Comparison of ENCODE assay signal across 15 mouse cellular contexts in the genomic region with DNA sequence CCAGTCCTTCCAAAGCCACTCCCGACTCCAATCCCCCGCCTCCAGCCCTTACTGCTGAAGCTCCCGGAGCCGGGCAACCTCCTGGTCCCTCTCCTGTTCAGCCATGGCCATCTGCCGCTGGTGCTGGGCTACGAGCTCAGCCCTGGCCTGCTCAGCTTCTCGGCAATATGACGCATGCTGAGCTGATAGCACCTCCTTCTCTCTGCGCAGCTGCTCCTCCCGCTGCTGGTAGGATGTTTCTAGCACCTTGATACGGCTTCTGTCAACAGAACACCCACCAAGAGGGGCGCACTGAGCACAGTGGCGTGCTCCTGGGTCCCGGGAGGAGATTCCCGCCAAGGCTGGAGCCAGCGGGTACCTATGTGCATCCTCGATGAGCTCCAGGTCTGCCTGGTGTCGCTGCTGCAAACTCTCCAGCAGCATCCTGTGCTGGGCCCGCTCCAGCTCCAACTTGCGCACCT. TPM values are rescaled to one million over a fixed set of nuclear protein-coding genes. Genes with fewer than 3 reads are reported as not detected.
DNase-seq lines count a peak whose midpoint lies in the region; ATAC-seq lines count a peak whose summit lies in the region.
"Had no signal": no experiment of that assay in that cellular context is flagged by ENCODE, and none has a peak within 500 bp of the region (broad histone marks: within the 10 kb centered on the region; RNA-seq: fewer than 3 reads in every experiment).

No protein-coding gene starts in this region.

- H3K4me1 ChIP-seq in heart, embryonic 14.5 days (ENCODE audit: control insufficient read depth in 2 of 2, insufficient read depth in 2 of 2, low read length in 2 of 2): peaks cover 0 to 4% of the 10 kb centered on the region in 2 experiments; a peak in 2 of 4 replicates
- H3K4me1 ChIP-seq: forebrain, embryonic 13.5 days; intestine, embryonic 15.5 days had no signal

- no peaks in the 10 kb centered on the region for H3K9me3 ChIP-seq in heart, embryonic 14.5 days (ENCODE audit: control insufficient read depth, low read length)
- H3K9me3 ChIP-seq: forebrain, embryonic 13.5 days; intestine, embryonic 15.5 days had no signal

- ATAC-seq in heart, embryonic 14.5 days (ENCODE audit: insufficient number of reproducible peaks, insufficient read depth, low FRiP score, low read depth): no peak
- no peak for ATAC-seq in inflammation-experienced regulatory T-cells, adult 6 months
- ATAC-seq: CD4-positive, CD25-positive, alpha-beta regulatory T cell, adult 4 months; forebrain, embryonic 13.5 days; intestine, embryonic 15.5 days had no signal

- no peaks in the 10 kb centered on the region for H3K27me3 ChIP-seq in heart, embryonic 14.5 days (ENCODE audit: control insufficient read depth, insufficient read depth, low read length)
- H3K27me3 ChIP-seq: forebrain, embryonic 13.5 days; intestine, embryonic 15.5 days had no signal

- DNase-seq in heart, adult 9 months (ENCODE audit: low spot score in 2 of 2): no peak
- DNase-seq in right cerebral cortex, postnatal 25 days: peak; percentile 66
- DNase-seq in right cerebral cortex, postnatal 4 days: no peak
- peak; percentile 67 to 73 for DNase-seq in cerebellum, postnatal 36 days
- peak; percentile 61 for DNase-seq in telencephalon, adult 2 months (ENCODE audit: low read depth, low spot score)
- DNase-seq in adrenal gland, postnatal 25 days: no peak
- DNase-seq: heart, adult 11 months; liver; lung, postnatal 4 days had no signal

- H3K27ac ChIP-seq in heart, embryonic 14.5 days (replicated peaks in 1 of 2; ENCODE audit: control insufficient read depth in 1 of 2, insufficient read depth in 1 of 2, low read depth in 2 of 2, low read length in 2 of 2): no peak overlapping the region
- H3K27ac ChIP-seq: forebrain, embryonic 13.5 days; intestine, embryonic 15.5 days had no signal

- H3K9ac ChIP-seq in heart, embryonic 14.5 days (ENCODE audit: low read length): 0 out of 2 replicates have a peak overlapping the region, but pooled peaks have one; percentile 12
- H3K9ac ChIP-seq: forebrain, embryonic 13.5 days; intestine, embryonic 15.5 days had no signal

- peaks cover 98% of the 10 kb centered on the region for H3K36me3 ChIP-seq in heart, embryonic 14.5 days (ENCODE audit: control insufficient read depth, insufficient read depth, low read length)

- no peak overlapping the region for H3K4me2 ChIP-seq in heart, embryonic 14.5 days (ENCODE audit: low read length)
- H3K4me2 ChIP-seq: forebrain, embryonic 13.5 days; intestine, embryonic 15.5 days had no signal

- H3K4me3 ChIP-seq in heart, embryonic 14.5 days (ENCODE audit: control insufficient read depth in 1 of 2, insufficient read depth in 1 of 2, low read depth in 1 of 2, low read length in 2 of 2): no peak overlapping the region
- H3K4me3 ChIP-seq: forebrain, embryonic 13.5 days; intestine, embryonic 15.5 days; myocyte had no signal

- WGBS in heart, embryonic 14.5 days: 35% methylated on average over 20 of the region's 20 CpGs

RNA-seq across cellular contexts. Expression of a gene that starts 10.1 kb away (rescaled TPM):
- 92.3 and 96.6 TPM in 2 replicates for polyA plus RNA-seq in heart, embryonic 14.5 days (2014; fragmentation: Nextera tagmentation; extraction: Ambion mirVana)
- 86.5 and 103 TPM in 2 replicates for total RNA-seq in adrenal gland, postnatal 25 days (2021)
- polyA plus RNA-seq in inflammation-experienced regulatory T-cells, adult 6 months (2017; shearing (Covaris generic)): 10 to 100 TPM; 14.3 to 30.6 (median 28.0) TPM

RNA-seq across cellular contexts. Expression of a gene that starts 17.9 kb away (rescaled TPM):
- polyA plus RNA-seq in heart, embryonic 14.5 days (2014; fragmentation: Nextera tagmentation; extraction: Ambion mirVana): 3.8 and 4.8 TPM in 2 replicates
- total RNA-seq in adrenal gland, postnatal 25 days (2021): 12.2 and 12.9 TPM in 2 replicates
- 10 to 100 TPM in 2 of 3 experiments, 1 to 10 TPM in 1; 9.5 to 13.3 (median 11.4) TPM for polyA plus RNA-seq in inflammation-experienced regulatory T-cells, adult 6 months (2017; shearing (Covaris generic))

RNA-seq across cellular contexts. Expression of a gene that starts 19.2 kb away (rescaled TPM):
- polyA plus RNA-seq in heart, embryonic 14.5 days (2014; fragmentation: Nextera tagmentation; extraction: Ambion mirVana): 13.6 and 14.9 TPM in 2 replicates
- 47.4 and 53.0 TPM in 2 replicates for total RNA-seq in adrenal gland, postnatal 25 days (2021)
- 1 to 10 TPM; 3.2 to 3.5 (median 3.3) TPM for polyA plus RNA-seq in inflammation-experienced regulatory T-cells, adult 6 months (2017; shearing (Covaris generic))

RNA-seq across cellular contexts. Expression of a gene that starts 21.8 kb away (rescaled TPM):
- 63.3 and 66.1 TPM in 2 replicates for polyA plus RNA-seq in heart, embryonic 14.5 days (2014; fragmentation: Nextera tagmentation; extraction: Ambion mirVana)
- 17.1 and 20.2 TPM in 2 replicates for total RNA-seq in adrenal gland, postnatal 25 days (2021)
- under 1 TPM in 1 of 3 experiments, not detected in 2; 0.39 TPM for polyA plus RNA-seq in inflammation-experienced regulatory T-cells, adult 6 months (2017; shearing (Covaris generic))
- polyA plus RNA-seq: CD4-positive, CD25-positive, alpha-beta regulatory T cell, adult 4 months had no signal

RNA-seq across cellular contexts. Expression of a gene that starts 49.9 kb away (rescaled TPM):
- 85.1 and 89.4 TPM in 2 replicates for polyA plus RNA-seq in heart, embryonic 14.5 days (2014; fragmentation: Nextera tagmentation; extraction: Ambion mirVana)
- total RNA-seq in adrenal gland, postnatal 25 days (2021): 21.5 and 27.1 TPM in 2 replicates
- 10 to 100 TPM; 49.0 to 66.5 (median 54.4) TPM for polyA plus RNA-seq in inflammation-experienced regulatory T-cells, adult 6 months (2017; shearing (Covaris generic))

Comparison
In these comparisons a context has a peak if more than half of its experiments do, and no peak if none do; other contexts are left out.
1. DNase-seq: peak in right cerebral cortex, postnatal 25 days (single experiment), cerebellum, postnatal 36 days (2 of 2) and telencephalon, adult 2 months (single experiment); none in heart, adult 9 months (0 of 2), right cerebral cortex, postnatal 4 days (single experiment) and adrenal gland, postnatal 25 days (single experiment).